Mouse (Mus musculus) 3134 (cell line): ENCODE data around the gene Cdk6.
"Not testable (repeated sequence)": the region's sequence is repeated elsewhere in the genome, so short reads cannot be mapped to it uniquely, and the experiment has no call there.

Source experiments
- DNase-seq: peaks from one replicate; pipeline ENCODE4 v3.0.0-alpha.2; 2011; ENCODE audit warnings: low spot score; ENCODE audit not compliant: insufficient read length; ENCODE audit errors: extremely low read depth

Cdk6 gene

GRCm38 (mm10) chr5:3341111-3341911 lies at the start of gene Cdk6:
Gene Cdk6, plus strand, starts transcription at chr5:3341485.
- peak; percentile 72 for DNase-seq

- DNase-seq, result no peak
Observed at GRCm38 (mm10) chr5:3293666-3294065, 47.6 kb upstream of the Cdk6 start.

GRCm38 (mm10) chr5:3300801-3301457 lies 40.4 kb upstream of the Cdk6 start:
- DNase-seq, result peak; percentile 81

GRCm38 (mm10) chr5:3301535-3301934 lies 39.8 kb upstream of the Cdk6 start:
- no peak for DNase-seq

GRCm38 (mm10) chr5:3303876-3304275 lies 37.4 kb upstream of the Cdk6 start:
- no peak for DNase-seq

GRCm38 (mm10) chr5:3306146-3306545 lies 35.1 kb upstream of the Cdk6 start:
- peak; percentile 30 for DNase-seq

GRCm38 (mm10) chr5:3309122-3309521 lies 32.2 kb upstream of the Cdk6 start:
- no peak for DNase-seq

GRCm38 (mm10) chr5:3309587-3309986 lies 31.7 kb upstream of the Cdk6 start:
- DNase-seq, result peak; percentile 34

- not testable (repeated sequence) for DNase-seq
Observed at GRCm38 (mm10) chr5:3311156-3311555, 30.1 kb upstream of the Cdk6 start.

- not testable (repeated sequence) for DNase-seq
Observed at GRCm38 (mm10) chr5:3317724-3318123, 23.6 kb upstream of the Cdk6 start.

- no peak for DNase-seq
Observed at GRCm38 (mm10) chr5:3320225-3320624, 21.1 kb upstream of the Cdk6 start.

GRCm38 (mm10) chr5:3322052-3322451 lies 19.2 kb upstream of the Cdk6 start:
- DNase-seq, result peak; percentile 44

- no peak for DNase-seq
Observed at GRCm38 (mm10) chr5:3324116-3324515, 17.2 kb upstream of the Cdk6 start.

- DNase-seq, result no peak
Observed at GRCm38 (mm10) chr5:3329361-3329760, 11.9 kb upstream of the Cdk6 start.

- no peak for DNase-seq
Observed at GRCm38 (mm10) chr5:3330932-3331331, 10.4 kb upstream of the Cdk6 start.

- not testable (repeated sequence) for DNase-seq
Observed at GRCm38 (mm10) chr5:3333019-3333418, 8.3 kb upstream of the Cdk6 start.

- DNase-seq, result not testable (repeated sequence)
Observed at GRCm38 (mm10) chr5:3340340-3341058, 786 bp upstream of the Cdk6 start.

- DNase-seq, result peak; percentile 73
Observed at GRCm38 (mm10) chr5:3341931-3342770, 866 bp downstream of the Cdk6 start.

- no peak for DNase-seq
Observed at GRCm38 (mm10) chr5:3342771-3343565, 1.7 kb downstream of the Cdk6 start.
